Mouse (Mus musculus) c-Kit-positive CD71-positive TER-119-positive erythroid progenitor cells, embryonic 14.5 days (primary cell): ENCODE data around the gene Med27.

Source experiments
- DNase-seq: peaks from one replicate; pipeline ENCODE4 v3.0.0-alpha.2; 2013; ENCODE audit warnings: low spot score

The Med27 gene

GRCm38 (mm10) chr2:29565570-29566433, 219.2 kb downstream of the Med27 start:
- DNase-seq, result no peak

GRCm38 (mm10) chr2:29571921-29572700, 225.5 kb downstream of the Med27 start:
- no peak for DNase-seq

- no peak for DNase-seq
These were observed 226.3 kb downstream of the Med27 start for GRCm38 (mm10) chr2:29572811-29573427.

- peak; percentile 52 for DNase-seq
These were observed 227.0 kb downstream of the Med27 start for GRCm38 (mm10) chr2:29573591-29573990.

GRCm38 (mm10) chr2:29574187-29574586, 227.6 kb downstream of the Med27 start:
- no peak for DNase-seq
